Mouse (Mus musculus) midbrain, embryonic 11.5 days (tissue): Measurements from ENCODE around the gene Thsd1. TPM values are rescaled to one million over a fixed set of nuclear protein-coding genes. Genes with fewer than 3 reads are reported as not detected.
"Not testable (repeated sequence)": the region's sequence is repeated elsewhere in the genome, so short reads cannot be mapped to it uniquely, and the experiment has no call there.

ENCODE experiments used
- ATAC-seq: fragments of 200-750 bp; cut with Nextera tagmentation; 2 replicates; pipeline ENCODE4 v1.8.0; 2017; ENCODE audit warnings: moderate TSS enrichment, moderate library complexity; ENCODE audit not compliant: low FRiP score
- DNase-seq: peaks from one replicate; pipeline ENCODE4 v3.0.0; 2015; ENCODE audit warnings: low spot score; ENCODE audit errors: missing footprints
- H3K27ac ChIP-seq: fragments of 300-500 bp; sonication (generic); 2 replicates; pipeline ENCODE4 v1.5.1; 2014; ENCODE audit warnings: low read depth, low read length
- H3K27me3 ChIP-seq: fragments of 300-500 bp; sonication (generic); 2 replicates; pipeline ENCODE4 v1.6.1; 2014; ENCODE audit warnings: mild to moderate bottlenecking, low read length, moderate library complexity, mixed read lengths; ENCODE audit not compliant: control insufficient read depth, insufficient read depth
- H3K36me3 ChIP-seq: fragments of 300-500 bp; sonication (generic); 2 replicates; pipeline ENCODE4 v1.6.1; 2014; ENCODE audit warnings: mild to moderate bottlenecking, low read length, moderate library complexity, mixed read lengths; ENCODE audit not compliant: control insufficient read depth, insufficient read depth
- H3K4me1 ChIP-seq: fragments of 300-500 bp; sonication (generic); 2 replicates; pipeline ENCODE4 v1.6.1; 2014; ENCODE audit warnings: low read length; ENCODE audit not compliant: control insufficient read depth, insufficient read depth
- H3K4me2 ChIP-seq: fragments of 300-500 bp; sonication (generic); 2 replicates; pipeline ENCODE4 v1.6.1; 2014; ENCODE audit warnings: mild to moderate bottlenecking, moderate library complexity
- H3K4me3 ChIP-seq: fragments of 300-500 bp; sonication (generic); 2 replicates; pipeline ENCODE4 v1.5.1; 2014; ENCODE audit warnings: low read depth, low read length
- H3K9ac ChIP-seq: fragments of 300-500 bp; sonication (generic); 2 replicates; pipeline ENCODE4 v1.6.1; 2014; ENCODE audit warnings: low read length
- H3K9me3 ChIP-seq: fragments of 300-500 bp; sonication (generic); 2 replicates; pipeline ENCODE4 v1.6.1; 2016; ENCODE audit warnings: low read length; ENCODE audit not compliant: control insufficient read depth
- WGBS: fragments of 180-500 bp; shearing (Covaris S2); extraction: QIAGEN DNeasy Blood & Tissue Kit; methylation state at CpG from one replicate; pipeline ENCODE4 v1.1.7; 2014; 5-methylcytosine and 5-hydroxymethylcytosine counted together
- polyA plus RNA-seq: library from polyadenylated mRNA; unstranded; fragments of >200 nt; fragmentation: Nextera tagmentation; extraction: Ambion mirVana; gene quantifications from 2 replicates; pipeline ENCODE4 v1.2.1, GENCODE M21; 2014

The Thsd1 gene
- polyA plus RNA-seq, 1 experiment from 2014 or later, result 8.3 TPM

DNA sequence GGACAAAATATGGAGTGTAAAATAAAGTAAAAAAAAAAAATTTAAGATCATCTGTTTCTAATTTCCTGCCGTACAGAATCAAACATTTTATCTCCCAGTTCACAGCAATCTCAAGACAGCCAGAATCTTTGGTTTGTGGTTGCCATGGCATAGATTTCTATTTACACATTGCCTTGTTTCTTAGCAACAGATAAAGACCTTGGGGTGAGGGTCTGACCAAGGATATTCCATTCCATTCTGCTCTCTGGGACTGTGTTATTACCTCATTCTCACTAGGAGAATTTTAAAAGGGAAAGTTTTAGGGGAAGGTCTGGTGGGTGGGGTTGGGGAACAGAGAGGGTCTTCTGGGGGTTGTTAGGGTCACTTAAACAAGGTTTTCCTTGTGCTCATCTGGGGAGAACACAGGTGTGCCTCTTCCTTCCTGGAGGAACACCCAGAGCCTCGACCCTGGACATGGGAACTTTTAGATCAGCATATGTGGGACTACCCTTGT lies 55.9 kb downstream of the Thsd1 start, which contains the start of gene Tpte:
TSS of gene Tpte (plus strand) at position 443 of the 493 bp plus-strand sequence.
- 68% methylated on average over 2 of the region's 2 CpGs for WGBS

DNA sequence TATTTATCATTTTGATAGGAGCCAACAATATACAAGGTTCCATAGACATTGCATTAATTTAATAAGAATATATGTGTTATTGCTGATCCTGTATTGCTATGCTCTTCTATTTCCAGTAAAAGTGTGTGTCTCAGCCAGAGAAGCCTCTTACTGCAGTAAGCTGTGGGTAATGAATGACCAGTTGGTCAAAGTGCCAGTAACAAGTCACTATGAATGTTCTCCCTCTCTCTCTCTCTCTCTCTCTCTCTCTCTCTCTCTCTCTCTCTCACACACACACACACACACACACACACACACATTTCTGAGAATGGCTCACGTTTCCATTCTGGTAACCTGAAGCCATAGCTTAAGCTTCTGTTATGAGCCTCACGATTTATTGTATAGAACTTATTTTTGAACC lies 75.2 kb downstream of the Thsd1 start:
- Histone ChIP-seq H3K4me3 (no peak overlapping the region), H3K36me3 (no peaks in the 10 kb centered on the region), H3K4me2 (no peak overlapping the region), H3K9me3 (no peaks in the 10 kb centered on the region), H3K4me1 (peaks cover 2% of the 10 kb centered on the region; the same call in 1 of the 2 replicates), H3K27me3 (no peaks in the 10 kb centered on the region), H3K27ac (no peak overlapping the region), H3K9ac (no peak overlapping the region)
- ATAC-seq (no peak), DNase-seq (no peak)
- WGBS, result 73% methylated on average over 2 of the region's 2 CpGs

More for the DNA sequence above, 55.9 kb downstream of the Thsd1 start, which contains the start of gene Tpte:
- H3K36me3 ChIP-seq, result no peaks in the 10 kb centered on the region
- no peaks in the 10 kb centered on the region for H3K4me1 ChIP-seq
- no peak within 1 kb of the TSS for H3K4me3 ChIP-seq
- H3K27ac ChIP-seq, result no peak within 1 kb of the TSS
- DNase-seq (peak; percentile 54), ATAC-seq (no peak; the same call in 1 of the 2 replicates)
- no peaks in the 10 kb centered on the region for H3K27me3 ChIP-seq
- no peak within 1 kb of the TSS for H3K9ac ChIP-seq
- no peaks in the 10 kb centered on the region for H3K9me3 ChIP-seq
- no peak within 1 kb of the TSS for H3K4me2 ChIP-seq

DNA sequence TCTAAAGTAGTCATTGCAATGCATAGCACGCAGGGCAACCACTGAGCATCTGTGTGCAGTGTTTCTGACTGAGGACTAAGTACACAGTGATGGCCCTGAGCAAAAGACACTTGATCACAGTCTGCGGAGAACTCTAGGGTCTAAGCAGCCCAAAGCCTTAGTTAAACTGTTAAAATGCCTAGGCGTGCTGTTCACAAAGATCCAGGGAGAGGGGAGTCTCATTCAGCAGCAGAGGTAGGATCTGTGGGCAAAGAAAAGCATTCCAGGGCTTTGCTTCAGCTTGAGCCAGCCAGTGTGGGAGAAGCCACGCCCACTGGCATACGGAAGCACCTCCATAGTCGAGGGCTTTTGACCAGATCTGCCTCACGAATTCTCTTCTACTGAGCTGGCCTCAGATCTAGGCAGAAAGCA lies 75.8 kb downstream of the Thsd1 start:
- WGBS, result 19% methylated on average over 7 of the region's 7 CpGs
- peak overlapping the region; percentile 31 for H3K4me2 ChIP-seq
- H3K27me3 ChIP-seq, result no peaks in the 10 kb centered on the region
- no peak overlapping the region for H3K27ac ChIP-seq
- H3K4me1 ChIP-seq, result peaks cover 2% of the 10 kb centered on the region; the same call in 1 of the 2 replicates
- H3K9ac ChIP-seq, result 0 out of 2 replicates have a peak overlapping the region, but pooled peaks have one; percentile 42
- peak; percentile 88 for ATAC-seq
- H3K9me3 ChIP-seq, result no peaks in the 10 kb centered on the region
- no peak overlapping the region for H3K4me3 ChIP-seq
- DNase-seq, result peak; percentile 92
- H3K36me3 ChIP-seq, result no peaks in the 10 kb centered on the region

DNA sequence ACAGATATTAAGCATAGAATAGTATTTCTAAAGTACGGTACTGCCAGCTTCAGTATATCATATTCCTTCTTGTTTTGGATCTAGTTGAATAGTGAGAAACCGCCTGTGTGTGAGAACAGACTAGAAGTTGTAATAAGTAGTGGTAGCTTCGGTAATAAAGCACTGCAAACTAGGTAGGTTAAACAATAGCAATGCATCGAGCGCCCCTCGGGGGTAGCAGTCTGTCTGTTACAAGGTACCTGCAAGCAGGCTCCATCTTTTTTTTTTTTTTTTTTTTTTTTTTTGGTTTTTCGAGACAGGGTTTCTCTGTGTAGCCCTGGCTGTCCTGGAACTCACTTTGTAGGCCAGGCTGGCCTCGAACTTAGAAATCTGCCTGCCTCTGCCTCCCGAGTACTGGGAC lies 76.9 kb downstream of the Thsd1 start:
- H3K4me1 ChIP-seq, H3K36me3 ChIP-seq, H3K27me3 ChIP-seq, H3K4me3 ChIP-seq, H3K4me2 ChIP-seq, H3K9me3 ChIP-seq, DNase-seq, H3K27ac ChIP-seq, H3K9ac ChIP-seq, ATAC-seq: not testable (repeated sequence)
- 90% methylated on average over 8 of the region's 9 CpGs for WGBS

DNA sequence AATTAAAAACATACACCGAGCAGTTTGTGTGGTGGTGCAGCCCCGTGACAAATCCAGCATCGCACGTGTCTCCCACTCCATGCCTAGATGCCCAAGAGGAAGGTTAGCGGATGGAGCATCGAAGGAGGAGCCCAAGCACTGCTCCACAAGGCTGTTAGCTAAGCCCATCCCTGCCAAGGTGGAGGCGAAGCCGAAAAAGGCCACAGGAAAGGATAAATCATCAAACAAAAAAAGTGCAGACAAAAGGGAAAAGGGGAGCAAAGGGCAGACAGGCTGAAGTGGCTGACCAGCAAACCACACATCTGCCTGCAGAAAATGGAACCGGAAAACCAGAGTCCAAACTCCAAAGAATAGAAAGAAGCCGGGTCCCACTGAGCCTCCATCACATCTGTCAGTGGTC lies 79.9 kb downstream of the Thsd1 start:
- no peak overlapping the region for H3K27ac ChIP-seq
- H3K4me1 ChIP-seq, result peaks cover 2% of the 10 kb centered on the region; the same call in 1 of the 2 replicates
- no peak overlapping the region for H3K4me2 ChIP-seq
- ATAC-seq (no peak), DNase-seq (no peak)
- H3K9ac ChIP-seq, result no peak overlapping the region
- no peaks in the 10 kb centered on the region for H3K27me3 ChIP-seq
- H3K4me3 ChIP-seq, result no peak overlapping the region
- no peaks in the 10 kb centered on the region for H3K36me3 ChIP-seq
- H3K9me3 ChIP-seq, result no peaks in the 10 kb centered on the region
- WGBS, result 84% methylated on average over 10 of the region's 10 CpGs

Other genes with a start within 250 kb of the Thsd1 start
- gene Atp7b, start 167.0 kb upstream of the Thsd1 start, polyA plus RNA-seq, result 1.8 and 2.0 TPM in 2 replicates
- gene Alg11, start 166.6 kb upstream of the Thsd1 start, polyA plus RNA-seq, result 32.5 and 35.9 TPM in 2 replicates
- 0.16 TPM in 1 of 2 replicates, not detected in the other for gene Nek5, start 102.3 kb upstream of the Thsd1 start, polyA plus RNA-seq
- 8.6 and 8.9 TPM in 2 replicates for gene Nek3, start 60.9 kb upstream of the Thsd1 start, polyA plus RNA-seq
- gene Ckap2, start 41.5 kb upstream of the Thsd1 start, polyA plus RNA-seq, result 74.0 and 77.1 TPM in 2 replicates
- 43.6 and 43.7 TPM in 2 replicates for gene Vps36, start 34.5 kb upstream of the Thsd1 start, polyA plus RNA-seq
- not detected in 2 replicates for gene Tpte, start 56.1 kb downstream of the Thsd1 start, polyA plus RNA-seq
- 14.6 and 16.4 TPM in 2 replicates for gene Slc25a15, start 171.3 kb downstream of the Thsd1 start, polyA plus RNA-seq
- gene Mrps31, start 184.0 kb downstream of the Thsd1 start, polyA plus RNA-seq, result 45.3 and 47.0 TPM in 2 replicates